Mouse (Mus musculus) kidney, adult 8-10 months (tissue): Measurements from ENCODE around the gene Timm8b.

Experiments used
- DNase-seq, 2 experiments: peaks; one replicate each; pipeline ENCODE4 v3.0.0; 2022

The Timm8b gene

DNA sequence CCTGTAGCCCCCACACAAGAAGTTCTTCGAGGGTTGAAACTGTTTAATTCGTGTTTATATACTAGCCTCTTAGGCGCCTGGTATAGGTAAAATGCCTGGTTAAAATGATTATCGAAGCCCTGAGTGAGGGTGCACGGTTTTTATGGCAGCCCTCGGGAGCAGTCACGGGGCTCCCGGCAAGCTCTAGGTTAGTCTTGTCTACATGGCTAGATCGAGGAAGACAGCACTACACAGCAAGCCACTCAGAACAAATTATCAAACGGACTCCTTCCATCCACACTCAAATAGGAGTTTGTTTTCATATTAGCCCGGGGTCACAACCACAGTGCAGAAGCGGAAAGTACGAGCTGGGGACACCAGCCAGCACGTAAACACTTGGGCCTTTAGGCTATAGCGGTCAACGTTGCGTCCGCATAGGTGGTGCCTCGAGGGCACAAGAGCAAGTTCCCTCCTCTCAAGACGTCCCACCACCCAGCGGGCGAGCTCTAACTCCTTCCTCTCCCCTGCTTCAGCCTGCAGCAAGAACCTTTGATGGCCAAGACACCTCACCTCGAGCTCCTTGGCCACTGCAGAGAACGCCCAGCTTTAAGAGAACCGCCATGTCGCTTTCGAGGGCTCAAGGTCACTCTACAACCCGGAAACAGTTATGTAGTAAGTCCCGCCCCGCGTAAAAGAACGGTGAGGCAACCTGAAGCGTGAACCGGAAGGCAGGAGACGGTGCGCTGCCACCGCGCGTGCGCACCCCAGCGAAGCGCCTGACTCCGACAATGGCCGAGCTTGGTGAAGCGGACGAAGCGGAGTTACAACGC lies at the start of gene Timm8b, which contains the start of gene Sdhd:
Timm8b (plus strand) TSS at position 722 of the 809 bp plus-strand sequence.
Sdhd (minus strand) TSS at position 624 of the 809 bp plus-strand sequence.
- DNase-seq = peak; percentile 95 to 96

DNA sequence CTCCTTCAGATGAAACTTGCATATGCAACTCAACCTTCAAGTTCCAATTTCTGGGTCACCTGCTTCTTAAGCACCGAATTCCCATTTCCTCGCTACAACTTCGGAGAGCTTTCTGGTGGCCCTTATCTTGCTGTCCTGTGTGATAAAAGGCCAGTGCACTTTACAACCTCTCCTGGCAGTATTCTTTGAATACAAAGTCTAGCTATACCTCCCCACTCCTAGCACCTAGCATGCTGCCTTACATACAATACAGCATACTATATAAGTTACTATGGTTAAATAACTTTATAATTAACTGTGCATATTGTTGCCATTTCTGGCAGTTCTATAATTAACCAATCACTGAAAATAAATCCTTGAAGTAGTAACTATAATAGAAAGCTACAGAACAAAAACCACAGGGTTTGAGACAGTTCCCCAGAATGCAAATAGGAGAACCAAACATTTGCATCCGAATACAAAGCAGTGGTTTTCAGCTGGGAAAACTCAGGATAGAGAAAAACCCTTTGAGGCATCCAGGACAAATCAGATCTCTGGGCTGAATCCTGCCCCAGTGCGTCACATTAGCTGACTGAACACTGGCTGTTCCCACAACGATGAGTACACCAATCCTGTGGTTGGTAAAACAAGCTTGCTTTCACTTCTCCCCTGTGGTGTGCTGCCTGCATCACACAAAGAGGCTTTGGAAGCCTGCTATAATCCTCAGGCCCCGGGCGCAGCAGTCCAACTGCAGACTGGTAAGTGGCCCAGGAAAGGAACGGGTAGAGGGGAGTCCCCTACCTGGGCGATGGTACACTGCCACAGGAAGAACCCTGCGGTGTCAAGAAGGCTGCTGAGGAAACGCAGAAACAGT lies 49.2 kb upstream of the Timm8b start, which contains the start of gene Il18:
Il18 (plus strand) TSS at position 587 of the 853 bp plus-strand sequence.
- peak in 1 of 2 experiments; percentile 46 for DNase-seq

DNA sequence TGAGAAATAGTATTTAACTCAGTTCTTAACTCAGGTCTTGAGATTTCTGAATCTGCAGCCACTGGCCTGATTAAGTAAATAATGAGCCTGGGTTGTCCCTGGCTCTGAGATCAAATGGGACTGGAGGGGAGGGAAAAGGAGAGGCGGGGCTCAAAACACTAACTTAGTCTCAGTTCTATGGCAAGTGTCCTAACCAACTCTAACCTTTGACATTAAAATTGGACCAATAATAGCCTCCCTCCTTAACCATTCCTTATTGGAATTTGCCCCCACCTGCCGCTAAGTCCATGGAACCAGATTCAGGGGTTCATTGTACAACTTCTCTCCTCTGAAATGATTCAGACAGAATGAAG lies 48.6 kb upstream of the Timm8b start, which contains the start of gene Bco2:
Bco2 (minus strand) TSS at position 88 of the 353 bp plus-strand sequence.
- peak; percentile 65 to 79 for DNase-seq

DNA sequence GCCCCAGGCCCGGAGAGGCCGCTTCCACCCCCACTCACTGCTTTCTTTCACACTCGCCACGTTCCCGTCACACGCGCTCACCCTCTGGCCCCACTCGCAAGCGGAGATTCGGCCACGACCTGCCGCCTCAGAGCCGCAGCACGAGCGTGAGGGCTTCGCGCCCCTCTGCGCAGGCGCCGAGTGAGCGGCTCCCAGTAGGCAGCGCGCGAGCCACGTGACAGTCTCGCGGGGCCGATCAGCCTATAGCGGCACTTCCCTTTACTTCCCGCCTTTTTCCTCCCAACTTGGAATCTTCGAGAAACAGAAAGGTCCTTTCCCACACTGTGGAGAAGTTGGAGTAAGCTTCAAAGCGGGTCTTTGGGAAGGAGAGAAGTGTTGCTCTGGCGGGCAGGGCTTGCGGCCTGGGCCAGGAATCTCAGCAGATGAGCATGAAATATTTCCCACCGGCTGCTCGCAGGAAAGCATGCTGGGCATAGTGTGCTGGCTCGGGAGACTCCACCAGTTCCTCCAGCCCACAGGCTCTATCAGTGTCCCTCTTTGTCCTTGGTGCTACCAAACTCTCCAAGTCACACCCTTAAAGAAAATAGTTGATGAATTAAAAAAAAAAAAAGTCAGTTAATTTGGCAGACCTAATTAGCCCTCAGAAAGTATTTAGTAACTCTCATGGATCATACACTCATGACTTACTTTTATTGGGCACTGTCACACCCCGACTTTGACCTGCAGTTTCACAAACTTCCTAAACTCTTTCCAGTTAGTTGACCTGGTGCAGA lies 42.4 kb upstream of the Timm8b start, which contains the start of gene Tex12:
Tex12 (minus strand) TSS at position 181 of the 773 bp plus-strand sequence.
- DNase-seq = no peak

DNA sequence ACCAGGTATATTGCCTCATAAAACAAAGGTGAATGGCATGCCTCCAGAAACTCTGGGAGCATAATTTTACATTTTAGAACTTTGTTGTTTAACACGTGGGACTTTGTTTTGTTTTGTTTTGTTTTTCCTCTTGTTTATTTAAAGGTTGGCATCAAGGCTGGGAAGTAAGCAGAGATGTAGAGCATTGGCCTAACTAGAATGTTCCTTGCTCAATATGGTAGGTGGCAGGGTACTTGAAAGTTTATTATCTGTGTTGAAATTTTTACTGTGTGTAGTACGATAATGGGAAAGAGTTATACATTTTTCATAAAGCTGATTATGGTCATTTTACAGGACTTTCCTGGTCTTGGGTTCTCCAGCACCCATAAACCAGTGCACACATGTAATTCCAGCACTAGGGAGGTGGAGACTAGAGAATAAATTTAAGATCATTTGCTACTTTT lies 41.8 kb upstream of the Timm8b start:
- no peak for DNase-seq

DNA sequence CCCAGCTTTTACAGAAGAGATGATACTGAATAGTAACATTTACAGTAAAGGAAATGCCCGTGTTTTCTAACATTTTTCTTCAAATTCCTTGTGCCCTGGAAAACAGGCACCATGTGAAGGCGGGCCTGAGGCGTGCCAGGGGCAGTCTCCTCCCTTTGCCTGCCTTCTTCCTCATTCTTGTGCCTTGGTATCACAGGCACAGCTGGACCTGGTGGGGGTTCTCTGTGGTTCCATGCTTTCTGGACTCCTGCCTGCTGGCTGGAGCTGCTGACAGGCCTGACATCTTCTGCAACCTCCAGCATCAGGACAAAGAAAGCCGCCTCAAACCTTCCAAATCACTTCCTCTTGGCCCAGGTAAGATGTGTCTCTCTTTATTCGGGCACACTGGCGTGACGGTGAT lies 38.5 kb upstream of the Timm8b start:
- DNase-seq = no peak

DNA sequence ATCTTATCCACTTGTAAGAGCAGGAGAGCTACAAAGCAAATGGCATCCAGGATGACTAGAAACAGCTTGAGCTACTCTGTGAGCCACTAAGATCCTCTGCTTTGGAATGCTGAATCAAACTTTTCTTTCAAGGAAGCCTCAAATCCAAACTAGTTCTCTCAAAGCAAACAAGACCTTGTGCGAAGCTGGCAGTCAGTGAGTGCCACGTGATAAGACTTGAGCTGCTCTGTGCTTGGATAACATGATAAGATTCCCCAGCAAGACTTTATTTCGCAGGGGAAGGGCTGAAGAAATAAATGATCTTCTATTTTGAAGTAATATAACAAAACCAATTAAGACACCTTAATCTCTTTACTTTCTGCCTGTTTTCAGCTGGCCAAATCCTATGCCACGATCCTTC lies 37.8 kb upstream of the Timm8b start:
- DNase-seq = no peak

DNA sequence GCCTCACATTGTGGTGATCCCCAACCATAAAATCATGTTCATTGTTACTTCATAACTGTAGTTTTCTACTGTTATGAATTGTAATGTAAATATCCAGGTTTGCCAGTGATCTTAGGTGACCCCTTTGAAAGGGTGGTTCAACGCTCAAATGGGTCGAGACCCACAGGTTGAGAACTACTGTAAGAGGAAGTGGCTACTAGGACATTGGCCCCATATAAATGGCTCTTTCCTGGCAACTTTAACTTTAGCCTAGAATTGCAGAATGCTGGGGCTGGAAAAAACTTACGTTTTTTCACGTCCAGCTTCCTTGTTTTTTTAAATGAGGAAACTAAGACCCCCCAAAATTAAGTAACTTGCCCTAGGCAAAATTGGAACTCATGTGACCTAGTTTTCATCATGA lies 36.3 kb upstream of the Timm8b start:
- DNase-seq = no peak

DNA sequence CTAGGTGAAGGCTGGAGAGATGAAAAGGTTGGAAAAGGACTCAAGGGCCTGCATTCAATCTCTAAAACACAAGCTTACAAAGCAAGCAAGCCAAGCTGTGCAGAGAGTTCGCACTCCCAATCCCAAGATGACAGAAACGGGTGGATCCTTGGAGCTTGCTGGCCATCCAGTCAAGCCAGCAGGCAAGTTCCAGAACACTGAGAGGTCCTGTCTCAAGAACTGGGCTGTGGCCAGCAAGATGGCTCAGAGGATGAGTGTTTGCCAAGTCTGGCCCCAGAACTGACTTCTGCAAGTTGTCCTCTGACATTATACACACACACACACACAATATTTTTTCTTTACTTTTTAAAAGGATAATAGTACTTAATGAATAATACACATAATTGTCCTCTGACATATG lies 35.8 kb upstream of the Timm8b start:
- DNase-seq = no peak

DNA sequence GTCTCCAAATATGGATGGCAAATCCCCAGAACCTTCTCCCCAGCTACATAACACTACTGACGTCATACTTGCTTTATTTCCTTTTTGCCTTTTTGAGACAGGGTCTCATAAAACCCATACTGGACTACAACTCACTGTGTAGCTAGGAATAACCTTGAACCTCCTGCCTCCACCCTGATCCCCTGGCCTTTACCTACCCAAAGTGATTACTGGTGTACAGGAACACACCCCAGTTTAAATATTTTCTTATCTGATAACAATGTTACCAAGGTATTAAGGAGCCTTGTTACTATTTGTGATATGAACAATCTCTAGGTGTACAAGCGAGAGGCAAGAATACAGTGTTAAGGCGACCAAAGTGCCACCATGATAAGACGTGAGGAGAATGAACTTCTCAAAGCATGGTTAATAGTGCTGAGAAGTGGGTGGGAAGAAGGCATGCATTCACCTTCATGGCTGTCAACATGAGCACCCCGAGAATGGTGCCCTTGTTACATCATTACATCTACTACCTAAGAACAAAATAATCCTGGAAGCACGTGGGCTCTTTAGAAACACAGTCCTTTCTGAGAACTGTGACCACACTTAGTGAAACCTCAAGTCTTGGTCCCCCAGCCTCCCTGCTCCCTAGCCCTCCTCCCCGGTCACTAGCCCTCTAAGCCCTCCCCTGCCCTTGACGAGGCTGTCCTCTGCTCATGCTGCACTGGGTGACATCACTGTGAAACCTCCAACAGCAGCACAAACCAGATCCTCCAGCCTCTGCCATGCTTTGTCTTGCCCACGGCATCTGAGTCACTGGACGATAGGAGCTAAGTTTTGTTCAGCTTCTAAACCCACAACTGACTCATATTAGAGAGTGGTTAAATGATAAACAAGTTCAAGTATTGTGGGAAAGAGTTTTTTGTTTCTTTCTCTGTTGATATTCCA lies 33.8 kb upstream of the Timm8b start:
- no peak for DNase-seq

DNA sequence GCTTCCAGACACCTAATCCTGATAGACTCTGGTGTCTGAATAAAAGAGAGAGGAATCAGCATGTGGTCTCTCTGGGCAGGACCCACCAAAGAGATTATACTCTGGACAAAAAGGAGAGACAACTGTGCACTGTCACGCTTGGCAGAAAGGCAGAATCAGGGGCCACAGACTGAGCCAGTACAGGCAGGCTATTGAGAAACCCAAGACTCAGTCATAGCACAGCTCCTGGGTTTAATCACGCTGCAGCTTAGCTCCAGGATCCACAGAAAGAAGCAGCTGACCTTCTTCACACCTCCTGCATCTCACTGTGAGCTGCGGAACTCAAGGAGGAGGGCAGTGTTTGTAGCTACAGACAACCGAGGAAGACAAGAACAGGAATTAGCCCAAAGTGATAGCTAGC lies 23.3 kb upstream of the Timm8b start:
- no peak for DNase-seq

DNA sequence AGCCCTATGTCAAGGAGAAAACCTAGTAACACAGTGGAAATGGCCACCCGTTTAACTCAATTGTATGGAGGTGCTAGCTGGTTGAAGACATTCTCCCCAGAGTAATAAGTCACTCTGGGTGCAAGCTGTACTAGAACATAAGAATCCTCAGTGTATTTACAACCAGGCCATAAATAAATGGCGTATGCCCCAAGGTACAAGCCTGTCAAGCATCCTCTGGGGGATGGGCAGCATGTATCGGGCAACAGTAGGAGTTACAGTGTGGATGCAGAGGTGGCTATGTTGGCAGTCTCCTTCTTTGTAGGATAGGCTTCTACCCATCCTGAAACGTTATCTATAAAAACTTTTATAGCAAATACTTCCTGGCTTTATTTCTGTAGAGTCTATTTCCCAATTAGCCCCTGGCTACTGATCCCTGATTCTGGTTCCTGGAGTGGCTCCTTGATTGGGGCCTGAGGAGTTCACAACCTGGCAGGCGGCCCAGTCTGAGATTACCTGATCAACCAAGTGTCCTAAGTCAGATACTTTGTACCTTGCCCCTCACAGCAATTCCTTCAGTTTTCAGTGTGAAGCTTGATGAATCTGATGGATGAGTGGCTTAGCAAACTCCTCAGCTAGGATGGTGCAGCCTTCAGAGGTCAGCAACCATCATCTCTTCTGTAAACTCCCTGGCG lies 18.4 kb upstream of the Timm8b start:
- peak; percentile 82 to 88 for DNase-seq

DNA sequence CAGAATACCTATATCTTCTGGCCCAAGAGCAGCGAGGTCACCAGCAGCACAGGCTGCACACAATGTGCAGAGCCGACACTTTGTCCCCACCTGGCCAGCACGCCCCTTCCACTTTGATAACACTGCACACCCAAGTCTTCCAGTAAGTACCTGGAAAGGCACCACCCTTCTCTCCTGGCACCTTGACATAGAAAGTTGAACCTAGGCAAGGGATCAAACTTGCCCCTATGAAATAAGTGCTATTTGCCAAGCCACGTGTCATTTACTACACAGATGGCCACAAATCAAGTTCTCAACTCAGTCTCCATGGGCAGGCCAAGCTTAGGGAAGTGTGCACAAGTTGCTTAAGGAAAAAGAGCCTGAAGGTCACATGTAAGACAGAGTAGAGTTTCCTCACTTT lies 16.8 kb upstream of the Timm8b start:
- no peak for DNase-seq

DNA sequence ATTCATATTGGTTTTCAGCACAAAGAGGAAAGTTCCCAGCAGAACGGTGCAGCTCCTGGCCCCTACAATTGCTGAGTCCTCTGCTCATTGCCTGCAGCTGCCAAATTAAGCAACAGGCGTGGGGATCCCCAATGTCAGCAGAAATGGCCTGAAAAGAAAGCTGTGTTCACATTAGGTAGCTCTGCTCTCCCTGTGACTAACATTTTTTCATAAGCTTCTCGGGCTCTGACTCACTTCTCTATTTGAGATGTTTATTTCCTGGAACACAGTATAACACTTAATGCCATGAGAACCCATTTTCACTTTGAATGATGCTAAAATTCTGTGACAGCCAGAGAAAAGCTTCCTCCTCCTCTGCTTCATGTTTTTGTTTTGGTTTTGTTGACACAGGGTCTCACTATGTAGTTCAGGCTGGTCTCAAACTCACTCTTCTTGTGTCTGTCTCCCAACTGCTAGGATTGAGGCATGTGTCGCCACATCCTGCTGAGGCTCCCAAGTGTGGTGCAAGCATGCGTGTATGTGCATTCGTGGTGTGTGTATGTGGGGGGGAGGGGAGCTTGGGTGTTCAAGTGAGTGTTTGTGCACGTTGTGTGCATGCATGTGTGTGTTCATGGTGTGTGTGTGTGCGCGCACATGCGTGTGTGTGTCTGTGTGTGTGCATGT lies 12.7 kb upstream of the Timm8b start:
- DNase-seq = no peak

DNA sequence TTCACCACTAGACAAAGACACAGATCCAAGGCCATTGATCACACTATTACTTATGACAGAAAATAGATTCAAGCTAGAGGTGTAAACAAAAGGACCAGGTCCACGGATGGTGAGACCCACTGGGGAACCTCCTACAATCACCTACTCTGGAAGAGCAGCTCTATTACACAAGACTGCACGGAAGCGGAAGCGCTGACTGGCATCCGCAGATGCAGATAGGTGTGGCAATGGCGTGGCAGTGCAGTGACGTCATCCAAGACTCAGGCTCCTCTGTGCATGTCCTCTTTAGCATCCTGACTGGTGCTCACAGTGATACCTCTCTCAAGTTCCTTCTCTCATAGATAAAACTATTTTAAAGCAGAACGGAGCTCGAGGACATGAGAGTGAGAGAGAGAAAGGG lies 10.8 kb upstream of the Timm8b start:
- no peak for DNase-seq

DNA sequence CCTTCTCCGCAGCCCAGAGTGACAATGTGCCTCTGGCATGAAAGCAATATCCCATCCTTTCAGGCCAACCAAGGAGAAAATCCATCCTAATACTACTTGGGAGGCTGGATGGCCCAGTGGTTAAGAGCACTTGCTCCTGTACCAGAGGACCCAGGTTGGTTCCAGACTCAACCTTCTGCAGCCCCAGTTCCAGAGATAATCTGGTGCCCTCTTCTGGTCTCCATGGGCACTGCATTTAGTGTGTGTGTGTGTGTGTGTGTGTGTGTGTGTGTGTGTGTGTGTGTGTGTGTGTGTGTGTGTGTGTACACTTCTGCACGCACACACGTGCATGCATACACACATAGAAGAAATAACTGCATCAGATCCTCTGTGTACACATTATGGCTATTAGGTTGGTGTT lies 10.2 kb upstream of the Timm8b start:
- peak in 1 of 2 experiments; percentile 43 for DNase-seq

DNA sequence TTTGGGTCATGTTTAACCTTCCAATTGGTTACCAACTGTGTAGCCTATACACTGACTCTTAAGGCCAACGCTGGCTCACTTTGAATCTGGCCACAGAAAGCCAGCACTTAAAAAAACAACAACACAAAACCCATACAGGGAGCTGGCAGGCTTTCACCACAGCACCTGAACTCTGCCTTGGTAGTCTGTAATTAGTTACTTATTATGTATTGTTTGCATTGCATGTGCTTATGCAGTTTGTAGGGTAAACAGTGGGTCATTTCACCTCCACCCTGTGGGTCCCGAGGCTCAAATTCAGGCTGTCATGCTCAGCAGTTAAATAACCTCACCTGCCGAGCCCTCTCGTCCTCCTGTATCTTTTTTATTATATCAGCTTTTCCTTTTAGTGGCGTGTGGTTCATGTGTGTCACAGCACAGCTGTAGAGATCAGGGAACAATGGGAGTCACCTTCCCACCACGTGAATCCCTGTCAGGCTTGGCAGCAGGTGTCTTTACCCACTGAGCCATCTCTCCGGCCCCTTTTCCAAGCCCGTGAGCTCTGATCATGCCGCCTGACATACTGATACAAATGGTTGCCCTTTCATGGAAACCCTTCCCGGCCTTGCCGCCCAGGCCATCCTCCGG lies 8.8 kb upstream of the Timm8b start:
- DNase-seq = peak; percentile 37 to 43

DNA sequence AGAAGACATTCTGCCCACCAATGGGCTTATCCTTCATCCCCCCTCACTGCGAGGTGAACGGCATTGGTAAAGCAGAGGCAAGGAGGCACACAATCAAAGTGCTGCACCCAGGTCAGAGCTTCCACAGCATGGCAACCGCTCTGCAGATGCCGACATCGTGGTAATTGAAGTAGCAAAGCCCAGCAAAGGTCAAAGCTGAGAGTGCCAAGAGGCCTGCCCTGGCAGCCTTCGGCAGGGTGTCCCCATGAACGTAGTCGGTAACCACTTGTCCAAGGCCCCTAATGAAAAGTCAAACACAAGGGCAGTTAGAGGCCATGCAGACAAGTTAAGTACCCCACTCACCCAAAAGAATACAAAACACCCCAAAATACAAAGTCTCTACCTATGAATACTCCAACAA lies 6.7 kb upstream of the Timm8b start:
- no peak for DNase-seq

DNA sequence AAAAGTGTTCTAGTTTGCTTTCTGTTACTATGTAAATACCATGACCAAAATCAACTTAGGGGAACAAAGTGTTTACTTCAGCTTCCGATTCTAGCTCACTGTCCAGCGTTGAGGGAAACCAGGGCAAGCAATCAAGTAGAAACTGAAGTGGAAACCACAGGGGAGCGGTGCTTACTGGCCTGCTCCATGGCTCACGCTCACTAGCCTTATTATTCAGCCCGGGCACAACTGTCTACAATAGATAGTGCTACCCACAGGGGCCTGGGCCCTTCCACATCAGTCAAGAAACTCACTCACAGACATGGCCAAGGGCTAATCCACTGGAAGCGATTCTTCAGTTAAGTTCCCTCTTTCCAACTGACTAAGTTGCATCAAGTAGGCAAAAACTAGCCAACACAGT lies 2.2 kb upstream of the Timm8b start:
- DNase-seq = no peak
